Mouse (Mus musculus): ENCODE results near the gene 9530002B09Rik. TPM values are rescaled to one million over a fixed set of nuclear protein-coding genes. Genes with fewer than 3 reads are reported as not detected.

Gene 9530002B09Rik
- not detected in 2 replicates for polyA plus RNA-seq (2012; rRNA removed; ENCODE audit: low replicate concordance)

GRCm38 (mm10) chr4:122688975-122689374 is at the start of gene 9530002B09Rik:
Gene 9530002B09Rik, plus strand, starts transcription at chr4:122689275.

Other genes starting within 250 kb of the 9530002B09Rik start
- gene Ppt1, start 147.0 kb downstream of the 9530002B09Rik start, polyA plus RNA-seq (2012; rRNA removed; ENCODE audit: low replicate concordance) = 48.3 and 65.8 TPM in 2 replicates
- gene Cap1, start 196.8 kb downstream of the 9530002B09Rik start, polyA plus RNA-seq (2012; rRNA removed; ENCODE audit: low replicate concordance) = 109 and 173 TPM in 2 replicates

Measured in subcutaneous adipose tissue, adult 2 months (tissue).